Mouse (Mus musculus) liver, postnatal 0 days (tissue): ENCODE results near the gene Gm21887.
"Not testable (repeated sequence)": the region's sequence is repeated elsewhere in the genome, so short reads cannot be mapped to it uniquely, and the experiment has no call there.

Experiments
- CTCF ChIP-seq: sonication (generic); IDR thresholded peaks from 2 replicates; pipeline ENCODE4 v1.5.1; 2016; ENCODE audit warnings: antibody characterized with exemption, low read depth
- EP300 ChIP-seq: IDR thresholded peaks from 2 replicates; pipeline ENCODE4 v1.6.1; 2016; ENCODE audit warnings: antibody characterized with exemption, low read depth, mild to moderate bottlenecking

GRCm38 (mm10) chrX:169969765-169970164, 39.7 kb upstream of the Gm21887 start:
- TF ChIP-seq CTCF, EP300: not testable (repeated sequence)
